Mouse (Mus musculus) cerebellum, adult 9-10 months (tissue): ENCODE data around the gene Trim59.
A peak's percentile ranks its signal among the peaks of the same experiment; 100 is the strongest.

Source experiments
- DNase-seq: peaks from one replicate; pipeline ENCODE4 v3.0.0; 2022

Trim59 gene

GRCm38 (mm10) chr3:69004437-69005337 is 39.9 kb downstream of the Trim59 start, which contains the start of the genes Ift80 and Smc4:
Ift80 (minus strand) TSS chr3:69004570.
Smc4 (plus strand) TSS chr3:69004738.
- peak; percentile 94 for DNase-seq

GRCm38 (mm10) chr3:69004055-69004436 is 40.5 kb downstream of the Trim59 start:
- DNase-seq = no peak

- DNase-seq = peak; percentile 8
Observed at GRCm38 (mm10) chr3:69002781-69003180, 41.8 kb downstream of the Trim59 start.

GRCm38 (mm10) chr3:68986550-68986949 is 58.0 kb downstream of the Trim59 start:
- no peak for DNase-seq
